Mouse (Mus musculus): ENCODE data around the gene Rfesd.

Rfesd gene

DNA sequence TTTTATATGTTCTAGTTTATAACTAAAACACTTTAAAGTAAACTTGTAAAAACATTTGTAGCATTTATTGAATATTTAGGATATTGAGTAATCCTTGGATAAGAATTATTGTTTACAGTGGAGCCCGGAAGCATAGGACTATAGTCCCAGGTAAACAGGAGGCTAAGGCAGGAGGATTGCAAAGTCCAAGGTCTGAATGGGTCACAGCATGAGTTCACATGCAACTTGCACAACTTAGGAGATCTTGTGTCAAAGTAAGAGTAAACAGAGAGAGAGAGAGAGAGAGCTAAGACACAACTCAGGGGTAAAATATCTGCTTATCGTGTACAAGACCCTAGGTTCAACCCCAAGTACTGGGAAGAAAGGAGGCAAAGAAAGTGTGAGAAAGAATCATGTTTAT is 41.9 kb downstream of the Rfesd start:
- no peak for DNase-seq

DNA sequence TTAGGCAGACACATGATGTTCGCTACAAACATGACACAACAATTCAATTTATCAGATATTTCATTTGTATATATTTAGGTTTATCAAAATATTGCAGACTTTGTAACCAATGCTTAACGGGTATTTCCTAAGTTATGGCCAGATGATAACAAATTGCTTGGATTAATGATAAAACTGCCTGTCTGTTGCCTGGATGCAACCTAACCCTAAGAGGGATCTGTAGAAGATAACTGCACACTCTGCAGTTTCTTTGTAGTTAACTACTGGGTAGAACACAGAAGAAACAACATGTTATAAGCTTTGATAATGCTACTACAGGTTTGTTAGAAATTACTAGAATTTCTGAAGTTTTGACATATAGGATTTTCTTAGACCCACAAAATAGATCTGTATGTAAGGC is 42.3 kb downstream of the Rfesd start:
- no peak for DNase-seq

DNA sequence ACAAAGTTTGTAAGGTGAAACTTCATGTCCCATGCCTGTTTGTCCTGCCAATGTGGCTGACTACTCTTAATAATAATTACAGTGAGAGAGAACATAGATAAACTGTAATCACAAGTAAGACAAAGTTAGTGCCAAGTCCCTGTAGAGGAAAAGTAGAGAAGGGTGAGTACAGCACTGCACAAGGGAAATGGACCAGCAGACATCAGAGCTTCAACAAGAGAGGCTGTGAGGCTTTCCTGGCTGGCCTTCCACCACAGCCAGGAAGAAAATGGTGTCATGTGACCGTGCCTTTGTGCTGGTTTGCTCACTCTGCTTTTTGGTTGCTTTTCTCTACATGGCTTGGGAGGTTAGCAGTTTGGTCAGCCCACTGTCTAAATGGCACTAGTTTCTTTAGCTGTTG is 42.9 kb downstream of the Rfesd start:
- DNase-seq, result no peak

DNA sequence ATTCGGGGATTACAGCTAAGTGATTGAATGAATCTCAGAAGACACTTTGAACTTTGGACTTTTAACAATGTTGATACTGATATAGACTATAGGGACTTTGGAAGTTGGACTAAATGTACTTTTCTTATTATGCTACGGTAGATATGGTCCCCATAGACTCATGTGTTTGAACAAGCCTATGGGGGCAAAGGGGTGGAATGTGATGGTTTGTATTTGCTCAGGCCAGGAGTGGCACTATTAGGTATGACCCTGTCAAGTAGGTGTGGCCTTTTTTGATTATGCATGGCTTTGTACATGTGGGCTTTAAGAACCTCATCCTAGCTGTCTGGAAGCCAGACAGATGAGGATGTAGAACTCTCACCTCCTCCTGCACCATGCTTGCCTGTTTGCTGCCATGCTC is 44.0 kb downstream of the Rfesd start:
- no peak for DNase-seq

DNA sequence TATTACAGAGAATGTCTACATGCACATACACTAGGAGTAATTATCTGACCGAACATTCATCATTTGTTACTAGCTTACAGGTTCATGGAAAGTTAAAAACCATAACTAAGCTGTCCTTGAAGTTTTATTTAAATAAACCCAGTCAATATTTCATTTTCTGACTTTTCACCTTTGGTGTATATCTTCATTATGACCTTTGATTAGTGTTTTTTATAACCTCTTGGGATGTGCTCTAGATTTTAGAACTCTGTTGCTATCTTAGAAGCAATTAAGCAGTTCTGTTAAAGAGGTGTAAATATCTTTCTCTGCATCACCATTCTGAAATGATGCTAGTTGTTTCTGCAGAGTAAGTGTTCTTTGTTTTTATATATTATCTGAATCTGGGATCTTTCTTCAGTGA is 51.7 kb downstream of the Rfesd start, which contains the start of gene Spata9:
Gene Spata9 (plus strand): TSS at position 301 of the 400 bp plus-strand sequence.
- no peak for DNase-seq

DNA sequence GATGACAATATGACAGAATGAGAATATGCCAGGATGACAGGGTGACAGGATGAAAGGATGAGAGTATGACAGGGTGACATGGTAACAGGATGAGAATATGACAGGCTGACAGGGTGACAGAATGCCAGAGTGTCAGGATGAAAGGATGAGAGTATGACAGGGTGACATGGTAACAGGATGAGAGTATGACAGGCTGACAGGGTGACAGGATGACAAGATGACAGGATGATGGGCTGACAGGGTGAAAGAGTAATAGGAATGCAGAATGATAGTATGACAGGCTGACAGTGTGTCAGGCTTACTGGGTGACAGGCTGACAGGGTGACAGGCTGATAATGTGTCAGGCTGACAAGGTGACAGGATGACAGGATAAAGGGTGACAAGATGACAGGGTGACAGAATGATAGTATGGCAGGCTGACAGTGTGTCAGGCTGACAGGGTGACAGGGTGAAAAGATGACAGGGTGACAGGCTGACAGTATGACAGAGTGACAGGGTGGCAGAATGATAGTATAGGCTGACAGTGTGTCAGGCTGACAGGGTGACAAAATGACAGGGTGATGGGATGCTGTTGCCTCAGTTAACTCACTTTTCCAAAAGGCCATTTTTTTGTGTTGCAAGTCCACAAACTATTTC is 63.0 kb downstream of the Rfesd start:
- no peak for DNase-seq

Data from kidney, adult 8-10 months (tissue).